Mouse (Mus musculus) adrenal gland, adult 18-20 months (tissue): ENCODE data around the gene Ttk. TPM values are rescaled to one million over a fixed set of nuclear protein-coding genes. Genes with fewer than 3 reads are reported as not detected.

ENCODE experiments used
- DNase-seq, 2 experiments: peaks; one replicate each; pipeline ENCODE4 v3.0.0; 2021 to 2022; ENCODE audit warnings: low spot score in 2 of 2
- total RNA-seq, 2 experiments: library from RNA; stranded (reverse); gene quantifications; 1 replicate in 1 of 2; 2 replicates in 1 of 2; pipeline ENCODE4 v1.2.3; 2021

Gene Ttk
- total RNA-seq, 2 experiments from 2014 or later, result 0.26 to 2.5 TPM

DNA sequence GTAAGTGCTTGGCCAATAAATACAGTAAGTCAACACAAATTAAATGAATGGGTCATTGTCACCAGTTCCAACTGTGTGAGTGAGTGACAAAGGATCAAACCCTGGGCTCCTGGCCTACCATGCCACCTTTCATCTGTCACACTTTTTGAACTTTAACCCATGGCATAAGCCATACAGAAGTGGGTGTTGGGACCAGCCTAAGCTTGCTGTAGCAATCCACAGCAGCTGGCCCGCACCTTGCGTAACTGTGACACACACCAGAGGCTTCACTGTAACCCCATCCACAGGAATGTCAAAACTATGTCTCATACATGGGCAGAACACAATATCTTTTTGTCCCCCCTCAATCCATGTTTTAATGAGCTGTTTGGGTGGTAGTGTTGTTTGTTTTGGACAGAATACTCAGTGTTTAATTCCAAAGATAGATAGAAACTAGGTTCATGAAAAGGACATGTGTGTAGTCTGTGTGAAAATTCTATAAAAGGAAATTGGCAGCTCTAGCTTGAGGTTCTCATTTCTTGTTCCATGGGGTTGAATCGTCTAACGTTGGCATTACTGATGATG, 59.4 kb downstream of the Ttk start:
- DNase-seq, result no peak

GRCm38 (mm10) chr9:83902086-83902485, 67.6 kb downstream of the Ttk start:
- DNase-seq, result no peak

DNA sequence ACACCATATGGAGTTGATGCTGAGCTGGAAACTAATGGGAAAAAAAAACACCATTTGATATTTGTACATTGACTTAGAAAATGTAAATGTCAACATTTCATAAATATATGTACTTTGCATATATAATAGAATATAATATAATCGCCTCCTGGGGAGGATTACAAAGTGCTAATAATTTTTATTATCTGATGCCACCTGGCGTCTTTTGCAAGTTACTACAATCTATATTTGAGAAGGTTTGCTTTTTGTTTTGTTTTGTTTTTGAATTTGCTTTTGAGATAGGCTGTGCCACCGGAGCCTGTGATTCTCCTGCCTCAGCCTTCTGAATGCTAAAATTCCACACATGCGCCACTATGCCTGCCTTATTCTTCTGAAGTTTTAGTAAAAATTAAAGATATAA, 71.3 kb downstream of the Ttk start:
- DNase-seq, result no peak

DNA sequence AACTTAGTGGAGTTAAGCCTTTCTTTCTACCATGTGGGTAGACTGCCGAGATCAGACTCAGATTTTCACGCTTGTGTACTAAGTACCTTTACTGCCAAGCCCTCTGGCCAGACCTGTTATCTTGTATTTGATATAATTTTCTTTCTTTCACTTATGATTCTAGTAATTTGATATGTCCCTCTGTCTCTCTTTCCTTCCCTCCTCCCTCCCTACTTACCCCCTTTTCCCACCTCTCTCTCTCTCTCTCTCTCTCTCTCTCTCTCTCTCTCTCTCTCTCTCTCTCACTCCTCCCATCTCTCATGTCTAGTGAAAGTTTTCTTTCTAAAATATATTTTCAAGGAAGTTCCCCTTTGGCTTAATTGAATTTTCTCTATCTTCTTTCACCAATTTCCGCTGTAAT, 72.5 kb downstream of the Ttk start:
- no peak for DNase-seq

DNA sequence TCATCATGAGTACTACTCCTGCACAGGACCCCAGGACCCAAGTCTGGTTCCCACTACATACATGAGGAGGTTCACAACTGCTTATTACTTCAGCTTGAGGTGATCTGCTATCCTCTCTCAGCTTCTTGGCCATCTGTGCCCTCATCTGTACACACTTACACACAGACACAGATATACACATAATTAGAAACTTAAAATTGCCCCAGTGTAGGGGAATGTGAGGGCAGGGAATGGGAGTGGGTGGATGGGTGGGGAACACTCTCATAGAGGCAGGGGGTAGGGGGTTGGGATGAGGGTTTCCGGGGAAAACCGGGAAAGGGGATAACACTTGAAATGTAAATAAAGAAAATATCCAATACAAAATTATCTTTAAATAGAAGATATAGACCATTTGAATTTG, 75.3 kb downstream of the Ttk start:
- no peak for DNase-seq

DNA sequence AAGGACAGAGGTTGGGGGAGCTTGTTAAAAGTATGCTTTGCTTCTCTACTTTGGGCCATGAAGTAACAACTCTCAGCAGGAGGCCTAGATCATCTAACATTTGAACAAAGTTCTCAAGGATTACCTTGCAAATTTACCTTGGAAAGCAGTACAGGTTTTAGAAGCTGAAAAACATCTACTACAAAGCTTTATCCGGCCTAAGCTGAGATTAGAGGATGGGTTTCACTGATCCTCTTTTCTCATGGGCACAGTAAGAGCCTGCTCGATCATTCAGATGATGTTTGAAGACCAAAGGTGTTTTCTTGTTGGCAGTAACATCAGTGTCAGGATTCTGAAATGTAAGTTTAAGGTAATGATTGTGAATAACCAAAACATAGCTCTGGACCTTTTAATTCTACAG, 76.4 kb downstream of the Ttk start:
- DNase-seq, result no peak

Other genes with a start within 250 kb of the Ttk start
- gene Elovl4, start 28.4 kb upstream of the Ttk start, total RNA-seq, result 1 to 10 TPM; 1.4 to 1.7 TPM
- 100 to 1,000 TPM in 1 of 2 experiments, 10 to 100 TPM in 1; 75.3 to 113 TPM for gene Bckdhb, start 90.5 kb downstream of the Ttk start, total RNA-seq